Mouse (Mus musculus) gastrocnemius, adult 8-10 months (tissue): ENCODE measurements at regions not wholly inside any gene's neighbourhood (a gene's known extent, or its start where the extent isn't known, plus 50 kb on each side); places are given as distances from the start of the nearest gene placed in this dataset.

Experiments used
- DNase-seq, 2 experiments: peaks; one replicate each; pipeline ENCODE4 v3.0.0; 2022; ENCODE audit warnings: low spot score in 2 of 2

DNA sequence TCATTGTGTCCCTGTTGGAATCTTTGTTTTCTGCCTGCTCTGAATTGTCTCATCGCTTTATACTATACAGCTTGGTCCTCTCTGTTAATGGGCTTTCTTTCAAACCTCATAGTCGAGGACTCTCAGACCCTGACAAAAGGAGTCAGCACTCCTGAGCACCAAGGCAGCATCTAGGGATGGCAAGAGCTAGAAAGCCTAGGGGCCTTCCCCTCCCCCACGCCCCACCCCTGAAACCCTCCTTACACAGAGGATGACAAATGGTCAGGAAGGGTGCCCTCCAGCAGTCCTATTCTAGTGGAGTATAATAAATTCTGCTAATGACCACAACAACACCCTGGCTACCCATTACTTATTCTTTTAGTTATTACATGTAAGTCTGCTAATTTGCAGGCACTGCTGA is 74.4 kb downstream of the Tbx19 start:
- DNase-seq, result no peak

DNA sequence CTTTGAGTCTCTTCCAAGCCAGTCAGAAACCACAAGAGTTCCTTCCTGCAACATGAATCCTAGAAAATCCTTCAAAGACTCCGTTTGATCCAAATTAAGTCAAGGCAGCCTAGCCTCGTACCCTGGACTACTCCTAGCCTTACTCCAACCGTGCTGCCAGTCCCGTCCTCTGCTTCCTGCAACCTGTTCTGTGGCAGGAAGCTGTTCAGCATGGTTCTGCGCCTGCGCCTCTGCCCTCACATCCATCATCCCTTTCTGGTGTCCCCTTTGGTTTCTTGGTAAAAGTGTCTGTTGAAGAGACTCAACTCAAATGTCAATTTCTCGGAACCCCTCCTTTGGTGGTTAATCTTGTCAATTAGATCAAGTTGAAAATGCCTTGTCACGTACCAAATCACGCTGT is 75.8 kb downstream of the Tbx19 start:
- no peak for DNase-seq

DNA sequence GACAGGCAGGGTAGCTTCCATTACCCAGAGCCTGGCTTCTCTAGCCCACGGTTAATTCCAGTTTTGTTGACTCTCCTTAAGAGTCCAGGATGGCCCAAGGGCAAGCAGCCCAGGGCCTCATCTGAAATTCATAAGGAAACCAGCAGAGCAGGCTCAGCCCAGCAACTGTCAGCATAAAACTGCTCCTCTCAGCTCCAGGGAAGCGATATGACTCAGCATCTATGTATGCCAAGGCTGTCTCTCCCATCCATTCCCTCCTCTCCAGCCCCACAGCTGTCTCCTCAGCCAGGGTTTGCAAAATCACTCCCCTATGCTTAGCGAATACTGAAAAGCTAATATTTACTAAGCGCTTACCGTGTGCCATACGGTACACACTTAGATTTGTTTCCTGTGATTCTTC is 76.4 kb downstream of the Tbx19 start:
- DNase-seq, result peak; percentile 37 to 58

DNA sequence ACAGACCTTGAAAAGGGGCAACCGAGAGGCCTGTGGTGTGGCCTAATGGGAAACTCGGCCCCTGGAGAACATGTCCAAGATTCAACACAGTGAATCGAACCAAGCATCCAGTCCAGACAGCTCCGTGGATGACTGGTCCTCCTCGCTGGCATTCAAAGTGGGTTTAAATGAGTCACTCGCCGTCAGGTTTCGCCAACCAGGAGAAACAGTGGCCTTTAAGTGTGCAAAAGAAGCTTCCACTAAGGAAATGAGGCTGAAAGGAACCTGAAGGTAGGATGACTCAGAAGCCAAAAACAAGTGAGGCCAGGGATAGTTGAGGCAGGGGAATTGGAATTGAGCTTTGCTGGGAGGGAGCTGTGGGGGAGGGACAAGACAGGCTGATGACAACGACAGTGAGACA is 80.2 kb downstream of the Tbx19 start:
- no peak for DNase-seq

DNA sequence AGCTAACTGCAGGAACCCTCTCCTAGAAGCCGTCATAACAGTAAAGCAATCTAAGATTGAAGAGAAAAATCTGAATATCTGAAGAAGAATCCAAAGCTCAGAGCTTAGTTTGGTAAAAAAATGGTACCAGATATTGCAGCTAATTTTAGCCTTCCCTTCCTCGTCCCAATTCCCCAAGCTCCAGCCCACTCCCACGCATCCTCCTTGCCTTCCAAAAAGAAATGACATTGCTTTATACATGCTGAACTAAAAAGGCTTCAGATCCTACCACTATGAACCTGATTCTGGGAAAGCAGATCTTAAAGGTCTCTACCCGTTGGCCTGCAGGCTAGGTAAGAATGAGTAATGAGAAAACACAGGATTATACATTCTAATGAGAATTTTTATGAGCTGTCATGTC is 83.3 kb downstream of the Tbx19 start:
- no peak for DNase-seq

DNA sequence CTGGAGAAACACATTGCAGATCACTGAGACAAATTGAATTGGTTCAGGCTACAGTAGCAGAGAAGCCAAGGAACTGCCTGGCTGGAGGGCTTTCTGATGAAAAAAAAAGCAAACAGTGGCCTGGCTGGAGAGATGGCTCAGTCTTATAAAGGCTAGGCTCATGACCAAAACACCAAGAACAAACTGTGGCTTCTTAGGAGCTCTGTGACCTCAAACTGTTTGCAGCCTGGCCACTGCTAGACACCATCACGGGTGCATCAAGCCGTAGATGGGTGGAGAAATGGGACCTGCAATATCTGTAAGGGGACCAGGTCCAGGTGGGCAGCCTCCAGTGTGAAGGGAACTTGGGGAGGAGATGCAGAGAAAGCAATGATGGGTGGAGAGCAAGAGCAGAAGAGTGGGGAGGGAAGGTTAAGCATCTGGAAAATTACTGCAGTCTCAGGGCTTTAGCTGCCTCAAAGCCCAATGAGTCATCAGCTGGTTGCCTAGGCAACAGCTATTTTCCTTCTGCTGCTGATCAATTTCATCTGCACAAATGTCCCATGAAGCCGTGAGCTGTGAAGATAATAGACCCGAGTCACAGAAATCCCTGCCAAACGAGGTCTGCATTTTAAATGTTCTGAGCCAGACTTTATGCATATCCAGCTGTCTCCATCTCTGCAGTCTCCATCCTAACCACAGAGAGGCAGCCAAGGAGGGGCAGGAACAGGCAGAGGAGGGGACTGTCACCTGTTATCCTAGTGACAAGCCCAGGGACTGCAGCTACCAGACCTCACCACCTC is 85.1 kb downstream of the Tbx19 start:
- DNase-seq, result peak; percentile 17 to 41

DNA sequence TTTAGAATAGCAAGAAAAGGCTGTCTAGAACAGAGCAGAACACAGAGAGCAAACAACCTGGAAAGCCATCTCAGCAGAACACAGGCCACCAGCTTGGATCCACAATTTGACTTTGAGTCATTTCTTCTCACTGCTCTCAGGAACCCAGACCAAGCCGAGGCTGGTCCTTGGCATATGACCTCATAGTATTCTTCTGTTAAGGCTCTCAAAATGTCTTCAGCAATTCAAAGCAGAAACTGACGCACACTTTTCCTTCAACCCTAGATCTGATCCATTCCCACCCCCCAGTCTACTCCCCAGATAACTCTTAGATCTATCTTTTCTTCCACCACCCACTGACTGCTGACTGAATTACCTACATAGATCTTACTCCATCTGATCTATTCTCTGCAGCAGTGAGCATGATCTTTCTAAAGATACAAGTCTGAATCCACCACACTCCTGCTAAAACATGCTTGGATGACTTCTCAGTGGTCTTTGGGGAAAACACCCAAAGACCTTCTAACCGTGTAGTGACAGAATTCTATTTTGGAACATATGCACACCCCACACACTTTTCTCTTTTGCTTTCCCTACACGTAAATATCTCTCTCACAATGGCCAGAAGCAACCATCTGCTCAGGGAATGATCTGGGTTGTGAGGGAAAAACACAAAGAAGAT is 88.6 kb downstream of the Tbx19 start:
- no peak for DNase-seq

DNA sequence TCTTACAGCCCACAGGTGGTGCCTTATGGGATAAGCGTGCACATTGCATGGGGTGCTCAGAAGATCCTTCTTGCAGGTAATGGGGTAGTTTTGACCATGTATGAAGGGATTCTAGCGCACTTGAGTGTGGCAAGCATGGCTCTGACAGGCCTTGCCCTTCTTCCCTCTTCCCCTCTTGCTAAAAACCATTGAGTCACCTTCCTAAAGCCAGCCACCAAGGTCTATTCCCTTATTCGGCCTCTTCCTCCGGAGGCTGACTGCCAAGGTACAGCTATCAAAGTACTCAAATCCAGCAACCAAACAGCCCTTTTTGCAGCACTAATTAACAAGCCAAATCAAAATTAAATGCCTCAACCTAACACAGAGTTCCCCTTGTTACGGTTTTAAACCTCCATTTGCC is 95.6 kb downstream of the Tbx19 start:
- no peak for DNase-seq

DNA sequence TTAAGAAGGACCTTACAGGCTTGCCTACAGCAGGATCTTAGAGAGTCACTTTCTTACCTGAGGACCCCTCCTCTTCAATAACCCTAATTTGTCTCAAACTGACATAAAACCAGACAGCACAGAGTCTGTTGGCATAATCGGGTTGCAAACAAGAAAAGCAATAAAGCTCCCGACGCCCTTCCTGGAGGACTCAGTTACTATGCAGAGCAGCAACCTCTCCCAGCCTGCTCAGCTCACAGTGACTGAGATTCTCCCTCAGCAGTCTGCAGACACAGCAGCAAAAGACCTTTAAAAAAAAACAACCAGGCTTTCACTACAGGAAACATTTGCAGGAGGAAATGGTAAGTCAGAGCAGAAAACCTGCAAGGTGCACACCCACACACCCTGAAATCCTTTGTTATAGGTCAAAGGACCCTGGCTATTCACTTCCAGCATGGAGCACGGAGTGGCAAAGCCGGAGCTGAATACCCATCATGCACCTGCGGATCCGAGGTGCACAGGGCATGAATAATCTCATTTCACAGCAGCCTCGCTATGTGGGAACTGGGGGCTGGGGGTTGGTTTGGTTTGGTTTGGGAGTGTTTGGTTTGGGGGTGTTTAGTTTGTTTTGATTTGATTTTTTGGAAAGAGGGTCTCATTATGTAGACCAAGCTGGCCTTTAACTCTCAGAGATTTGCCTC is 97.6 kb downstream of the Tbx19 start:
- DNase-seq, result no peak

DNA sequence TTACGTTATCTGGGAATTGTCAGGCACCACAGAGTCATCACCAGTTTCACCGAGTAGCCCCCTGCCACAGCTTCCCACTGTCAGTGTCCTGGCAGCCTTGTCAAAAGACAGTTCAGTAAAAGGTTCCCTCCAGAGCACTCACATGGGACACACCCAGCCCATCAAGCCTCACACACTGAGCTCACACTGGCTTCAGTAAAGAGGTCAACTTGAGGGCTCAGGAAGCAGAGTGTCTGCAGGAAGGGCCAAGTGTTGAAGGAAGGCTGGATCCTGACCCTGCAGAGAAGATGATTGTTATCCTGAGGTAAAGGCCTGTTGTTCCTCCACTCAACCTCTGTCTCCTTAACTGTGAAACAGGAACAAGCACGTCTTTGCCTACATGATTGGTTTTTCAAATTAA is 99.2 kb downstream of the Tbx19 start:
- no peak for DNase-seq

DNA sequence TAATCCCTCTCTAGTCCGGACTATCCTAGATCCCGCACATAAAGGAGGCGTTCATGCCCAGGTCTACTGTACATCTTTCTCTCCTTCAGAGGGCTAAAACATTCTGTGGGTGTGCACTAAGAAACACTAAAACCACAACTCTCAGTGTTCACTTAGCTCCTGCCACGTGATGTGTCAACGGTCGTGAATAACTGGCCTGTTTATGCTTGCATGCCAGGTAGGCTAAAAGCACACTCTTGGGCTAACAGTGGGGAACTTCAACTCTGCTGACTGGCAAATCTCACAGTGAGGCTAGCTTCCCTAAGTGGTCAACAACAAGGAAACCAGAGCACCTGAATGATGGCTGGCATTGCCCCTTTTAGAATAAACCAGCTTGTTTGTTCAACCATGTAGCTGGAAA is 106.3 kb downstream of the Tbx19 start:
- DNase-seq, result no peak

DNA sequence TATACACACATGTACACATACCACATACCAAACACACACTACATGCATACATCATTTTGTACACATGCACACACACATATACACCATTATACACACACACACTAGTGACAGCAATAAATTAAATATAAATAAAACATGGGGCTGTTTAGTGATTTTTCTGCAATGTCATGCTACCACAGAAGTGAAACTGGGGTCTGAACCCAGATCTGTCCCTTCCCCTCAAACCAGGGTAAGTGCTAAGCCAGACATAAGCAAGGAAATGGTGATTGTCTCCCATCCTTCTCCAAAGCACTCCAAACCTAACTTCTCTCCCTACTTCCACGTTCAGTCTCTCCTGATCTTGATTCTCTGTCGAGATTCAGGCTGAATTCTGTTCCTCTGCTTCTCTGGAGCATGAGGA is 109.3 kb downstream of the Tbx19 start:
- DNase-seq, result no peak

DNA sequence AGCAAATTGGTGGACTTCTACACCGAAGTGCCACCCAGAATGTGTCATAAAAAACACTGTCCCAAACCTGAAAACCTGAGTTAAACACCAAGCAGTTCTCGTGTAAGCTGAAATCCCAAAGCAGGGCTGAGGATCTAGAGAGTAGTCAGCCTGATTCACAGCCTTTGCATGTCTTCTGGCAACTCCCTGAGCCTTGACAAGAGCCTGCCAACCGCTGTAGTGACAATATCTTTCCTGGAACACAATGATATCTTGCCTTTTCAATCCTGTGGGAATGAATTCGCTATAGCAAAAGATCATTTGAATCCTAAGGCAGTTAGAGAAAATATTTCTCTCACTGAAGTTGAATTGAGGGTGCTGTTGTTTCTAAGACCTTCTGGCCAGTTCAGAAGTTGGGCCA is 110.4 kb downstream of the Tbx19 start:
- DNase-seq, result no peak

DNA sequence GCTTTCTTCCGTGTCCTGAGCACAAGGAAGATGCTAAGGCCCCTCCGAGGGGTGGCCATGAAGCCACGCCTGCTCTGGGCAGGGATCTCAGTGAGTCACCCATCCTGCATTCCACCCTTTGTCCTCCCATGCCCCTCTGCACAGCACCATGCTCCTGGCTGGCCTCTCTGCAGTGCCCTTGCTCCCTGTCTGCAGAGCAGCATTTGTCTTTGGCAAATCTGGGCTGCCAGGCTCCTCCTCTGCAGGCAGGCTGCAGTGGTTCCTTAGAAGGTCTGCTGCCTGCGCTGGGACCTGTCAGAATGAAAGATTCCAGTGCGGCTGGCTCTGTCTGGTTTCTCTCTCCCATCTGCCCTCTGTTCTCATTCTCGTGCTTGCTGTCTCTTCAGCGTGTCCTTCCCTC is 111.3 kb upstream of the Xcl1 start:
- DNase-seq, result peak in 1 of 2 experiments; percentile 4

DNA sequence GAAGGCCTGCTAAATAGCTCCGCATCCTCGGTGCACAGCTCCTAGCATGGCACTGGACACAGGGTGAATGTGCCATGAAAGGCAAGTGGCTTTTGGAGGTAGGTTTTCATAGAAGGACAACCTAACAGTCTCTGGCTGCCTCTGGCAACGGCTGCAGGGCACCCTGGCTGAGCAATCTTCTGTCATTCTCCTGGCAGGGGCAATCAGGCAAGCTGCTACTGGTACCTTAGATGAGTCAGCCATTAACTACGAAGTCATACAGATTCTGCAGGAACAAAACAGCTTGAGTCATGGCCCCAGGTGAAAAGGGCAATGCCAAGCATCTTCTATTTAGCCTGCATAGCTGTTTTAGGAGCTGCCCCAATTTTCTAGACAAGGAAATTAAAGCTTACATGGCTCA is 110.7 kb upstream of the Xcl1 start:
- no peak for DNase-seq

DNA sequence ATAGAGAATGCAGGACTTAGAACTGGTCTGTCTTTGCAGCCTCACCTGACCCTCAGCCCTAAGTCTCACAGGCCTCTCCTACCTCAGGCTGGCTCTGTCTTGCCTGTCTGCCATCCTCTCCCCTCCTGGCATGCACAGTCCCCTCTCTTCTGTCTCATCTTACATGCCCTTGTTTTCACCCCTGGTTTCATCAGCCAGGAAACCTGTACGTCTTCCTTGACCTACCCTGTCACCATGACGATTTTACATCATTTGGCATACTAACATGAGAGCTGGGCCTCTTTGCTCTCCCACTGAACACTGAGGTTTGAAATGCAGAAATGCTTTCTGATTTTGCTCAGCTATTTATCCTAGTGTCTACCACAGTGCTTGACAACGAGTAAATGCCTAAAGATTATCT is 108.0 kb upstream of the Xcl1 start:
- no peak for DNase-seq

DNA sequence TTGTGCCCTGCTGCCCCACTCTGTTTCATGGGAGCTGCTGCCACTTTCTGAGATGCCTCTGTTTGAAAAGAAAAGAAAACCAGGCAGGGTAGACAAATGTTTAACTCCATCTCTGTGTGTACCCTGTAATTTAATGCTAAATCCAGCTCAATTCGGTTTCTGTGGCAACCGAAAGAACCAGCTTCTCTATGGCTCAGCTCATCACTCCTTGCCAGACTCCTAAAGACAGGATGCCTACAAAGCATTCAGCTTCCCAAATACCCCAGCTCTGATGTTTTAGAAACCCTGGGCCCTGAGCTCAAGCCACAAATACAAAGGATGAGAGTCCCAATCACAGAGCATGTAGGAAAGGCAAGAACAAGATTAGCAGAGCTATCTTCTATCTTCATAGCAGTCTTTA is 106.8 kb upstream of the Xcl1 start:
- no peak for DNase-seq

DNA sequence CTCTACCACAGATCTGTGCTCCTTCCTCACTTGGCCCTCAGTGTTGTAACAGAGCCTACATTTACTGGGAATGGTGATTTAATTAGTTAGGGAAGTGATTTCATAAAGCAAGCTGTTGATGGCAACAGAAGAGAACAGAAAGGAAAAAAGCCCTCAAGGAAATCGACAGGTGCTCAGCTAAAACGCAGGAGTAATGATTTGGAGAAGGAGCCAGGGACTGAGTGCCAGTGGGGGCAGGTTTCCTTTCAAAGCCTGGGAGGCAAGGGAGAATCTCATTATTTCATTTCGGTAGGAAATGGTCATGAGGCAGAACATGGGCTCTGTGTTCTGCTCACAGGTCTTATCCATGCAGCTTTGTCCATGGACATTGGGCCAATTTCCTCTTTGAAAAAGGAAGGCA is 101.3 kb upstream of the Xcl1 start:
- DNase-seq, result no peak

DNA sequence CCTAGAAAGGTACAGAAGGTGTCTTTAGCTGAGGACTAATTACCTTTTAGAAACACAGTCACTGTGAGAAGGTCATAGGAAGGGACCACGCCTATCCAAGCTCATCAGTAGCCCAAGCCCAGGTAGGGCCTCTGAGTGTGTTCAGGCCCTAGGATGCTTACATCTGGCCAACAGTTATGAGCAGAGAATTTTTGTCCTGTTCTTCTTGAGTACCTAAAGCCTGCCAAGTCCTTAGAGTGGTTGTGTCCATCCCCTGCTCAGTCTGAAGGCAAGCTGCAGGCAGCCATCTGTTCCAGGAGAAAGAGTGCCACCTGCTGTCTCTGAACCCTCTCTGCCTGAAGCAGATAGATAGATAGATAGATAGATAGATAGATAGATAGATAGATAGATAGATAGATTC is 100.3 kb upstream of the Xcl1 start:
- peak in 1 of 2 experiments; percentile 6 for DNase-seq

DNA sequence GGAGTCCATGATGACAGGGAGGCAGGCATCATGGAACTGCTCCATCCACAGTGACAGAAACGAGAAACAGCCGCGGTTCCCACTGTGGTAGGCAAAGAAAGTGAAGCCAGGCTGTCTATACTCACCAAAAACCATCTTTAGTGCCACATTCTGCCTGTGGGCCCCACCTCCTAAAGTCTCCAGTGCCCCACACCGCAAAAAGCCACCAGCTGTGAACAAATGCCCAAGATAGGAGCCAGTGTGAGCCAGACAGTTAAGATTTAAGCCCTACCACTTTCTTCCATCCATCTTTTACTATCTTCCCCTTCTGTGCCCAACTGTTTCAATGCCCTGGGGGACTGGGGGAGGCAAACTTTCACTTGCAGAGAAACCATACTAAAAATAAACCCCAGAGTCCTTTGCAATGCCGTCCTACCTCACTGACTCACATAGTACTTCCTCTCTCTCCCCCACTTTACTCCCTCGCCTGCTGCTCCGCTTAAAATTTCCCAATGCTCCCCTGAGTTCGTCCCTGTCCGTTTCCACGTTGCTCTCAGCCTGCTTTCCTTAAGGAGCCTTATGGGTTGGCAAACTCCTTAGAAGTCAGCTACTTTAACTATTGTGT is 85.7 kb upstream of the Xcl1 start:
- no peak for DNase-seq

DNA sequence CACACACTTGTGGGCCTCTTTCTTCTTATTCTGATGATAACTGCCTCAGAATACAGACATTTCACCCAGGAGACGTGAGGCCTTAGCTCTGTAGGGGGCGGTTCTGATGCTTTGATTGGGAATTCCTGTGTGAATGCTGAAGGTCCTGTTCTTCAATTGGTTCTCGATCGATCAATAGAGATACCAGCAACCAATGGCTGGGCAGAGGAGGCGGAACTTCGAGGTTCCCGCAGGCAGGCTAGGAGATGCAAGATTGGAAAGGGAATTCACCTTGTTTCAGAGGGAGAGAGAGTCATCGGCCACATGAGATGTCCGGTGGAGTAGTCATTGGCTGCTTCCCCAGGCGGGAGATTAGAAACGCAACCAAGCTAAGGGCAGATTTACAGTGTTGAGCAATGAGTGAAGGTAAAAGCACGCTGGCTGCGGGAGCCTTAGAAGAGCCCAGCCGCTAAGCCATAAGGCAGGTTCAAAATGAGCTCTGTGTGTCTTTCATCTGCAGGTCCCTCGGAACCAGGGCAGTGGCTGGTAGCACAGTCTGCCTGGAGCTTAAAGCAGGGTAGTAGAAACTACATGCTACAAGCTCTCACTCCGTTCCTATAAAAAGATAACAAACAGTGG is 83.5 kb upstream of the Xcl1 start:
- DNase-seq, result no peak

DNA sequence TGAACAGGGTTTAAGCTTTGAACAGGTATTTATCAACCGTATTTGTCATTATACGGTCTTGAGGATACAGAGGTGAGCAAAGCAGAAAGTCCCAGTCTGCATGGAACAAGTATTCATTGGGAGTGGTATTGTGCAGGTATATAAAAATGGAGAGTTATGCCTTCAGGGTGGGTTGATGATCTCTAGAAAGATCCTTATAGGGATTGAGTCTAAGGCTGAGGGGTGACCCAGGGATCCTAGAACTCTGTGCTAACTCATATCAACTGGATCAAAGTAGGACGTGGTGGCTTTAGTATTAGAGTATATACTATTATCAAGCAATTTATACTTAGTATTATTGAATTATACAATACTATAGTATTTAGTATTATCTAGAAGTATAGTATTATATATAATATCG is 82.9 kb upstream of the Xcl1 start:
- no peak for DNase-seq
